Mouse (Mus musculus) lung, embryonic 15.5 days (tissue): ENCODE data around the gene Lgr5. TPM values are rescaled to one million over a fixed set of nuclear protein-coding genes. Genes with fewer than 3 reads are reported as not detected.

Experiments used
- ATAC-seq: fragments of 200-750 bp; cut with Nextera tagmentation; 2 replicates; pipeline ENCODE4 v1.8.0; 2017; ENCODE audit warnings: moderate number of reproducible peaks, borderline replicate concordance; ENCODE audit not compliant: low FRiP score, low TSS enrichment; ENCODE audit errors: extremely low read depth
- H3K27ac ChIP-seq: fragments of 300-500 bp; sonication (generic); 2 replicates; pipeline ENCODE4 v1.5.1; 2015; ENCODE audit warnings: moderate library complexity, mild to moderate bottlenecking, inconsistent platforms
- H3K27me3 ChIP-seq: fragments of 300-500 bp; sonication (generic); 2 replicates; pipeline ENCODE4 v1.6.1; 2015; ENCODE audit warnings: inconsistent platforms
- H3K36me3 ChIP-seq: fragments of 300-500 bp; sonication (generic); 2 replicates; pipeline ENCODE4 v1.6.1; 2015; ENCODE audit warnings: inconsistent platforms
- H3K4me1 ChIP-seq: fragments of 300-500 bp; sonication (generic); 2 replicates; pipeline ENCODE4 v1.6.1; 2015; ENCODE audit warnings: inconsistent platforms
- H3K4me2 ChIP-seq: fragments of 300-500 bp; sonication (generic); 2 replicates; pipeline ENCODE4 v1.6.1; 2015; ENCODE audit warnings: inconsistent platforms, mild to moderate bottlenecking, moderate library complexity
- H3K4me3 ChIP-seq: fragments of 300-500 bp; sonication (generic); 2 replicates; pipeline ENCODE4 v1.5.1; 2015; ENCODE audit warnings: mild to moderate bottlenecking, inconsistent platforms
- H3K9ac ChIP-seq: fragments of 300-500 bp; sonication (generic); 2 replicates; pipeline ENCODE4 v1.6.1; 2015; ENCODE audit warnings: inconsistent platforms
- H3K9me3 ChIP-seq: fragments of 300-500 bp; sonication (generic); 2 replicates; pipeline ENCODE4 v1.6.1; 2016; ENCODE audit warnings: inconsistent platforms
- WGBS: fragments of 180-500 bp; shearing (Covaris S2); methylation state at CpG from one replicate; pipeline ENCODE4 v1.1.7; 2015; 5-methylcytosine and 5-hydroxymethylcytosine counted together
- polyA plus RNA-seq: library from polyadenylated mRNA; unstranded; fragments of >200 nt; fragmentation: Nextera tagmentation; extraction: Ambion mirVana; gene quantifications from 2 replicates; pipeline ENCODE4 v1.2.1, GENCODE M21; 2015

Lgr5 gene
- polyA plus RNA-seq, 1 experiment from 2014 or later: 2.5 TPM

DNA sequence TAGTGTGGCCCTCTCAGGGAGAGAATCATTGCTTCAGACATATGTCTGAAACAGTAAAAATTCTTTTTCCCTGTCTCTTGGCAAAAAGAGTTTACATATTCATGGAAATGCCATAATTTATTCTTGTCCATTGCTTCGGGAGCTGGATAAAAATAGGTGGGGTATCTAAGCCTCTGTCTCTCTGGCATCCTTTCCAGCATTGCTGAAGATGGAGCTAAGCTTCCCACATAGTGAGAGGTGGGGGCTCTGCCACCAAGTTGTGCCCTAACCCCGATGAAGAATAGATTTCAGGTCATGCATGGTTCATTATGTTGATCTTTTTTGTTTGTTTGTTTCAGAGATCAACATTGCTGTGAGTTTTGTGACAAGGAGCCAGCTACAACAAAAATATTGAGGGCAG, 102.0 kb downstream of the Lgr5 start:
- Histone ChIP-seq H3K4me2 (no peak overlapping the region), H3K27me3 (no peaks in the 10 kb centered on the region), H3K4me1 (no peaks in the 10 kb centered on the region), H3K9me3 (no peaks in the 10 kb centered on the region), H3K36me3 (no peaks in the 10 kb centered on the region), H3K4me3 (no peak overlapping the region), H3K9ac (no peak overlapping the region), H3K27ac (no peak overlapping the region)
- ATAC-seq: no peak
- WGBS: 70% methylated on average over 2 of the region's 2 CpGs

DNA sequence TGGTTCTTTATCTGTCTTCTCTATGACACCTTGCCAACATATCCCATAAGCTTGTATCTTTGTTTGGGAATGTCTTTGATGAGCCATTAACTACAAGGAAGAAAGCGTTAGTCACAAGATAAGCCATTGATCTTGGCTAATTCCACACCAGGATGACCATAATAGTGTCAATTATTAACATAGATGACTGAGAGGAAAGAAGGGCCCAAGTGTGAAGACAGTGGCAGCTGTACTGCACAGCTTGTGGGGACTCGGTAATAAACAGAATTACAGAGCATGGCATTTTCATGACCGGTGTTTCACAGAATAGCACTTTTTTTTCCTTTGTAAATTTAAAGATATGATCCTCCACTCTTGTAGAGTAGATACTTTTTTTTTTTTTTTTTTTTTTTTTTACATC, 102.9 kb downstream of the Lgr5 start:
- ATAC-seq: no peak
- WGBS: 46% methylated on average over 3 of the region's 3 CpGs
- H3K36me3 ChIP-seq: no peaks in the 10 kb centered on the region
- H3K27me3 ChIP-seq: no peaks in the 10 kb centered on the region
- H3K27ac ChIP-seq: no peak overlapping the region
- no peak overlapping the region for H3K4me2 ChIP-seq
- no peaks in the 10 kb centered on the region for H3K4me1 ChIP-seq
- H3K9ac ChIP-seq: no peak overlapping the region
- H3K4me3 ChIP-seq: no peak overlapping the region
- H3K9me3 ChIP-seq: no peaks in the 10 kb centered on the region

DNA sequence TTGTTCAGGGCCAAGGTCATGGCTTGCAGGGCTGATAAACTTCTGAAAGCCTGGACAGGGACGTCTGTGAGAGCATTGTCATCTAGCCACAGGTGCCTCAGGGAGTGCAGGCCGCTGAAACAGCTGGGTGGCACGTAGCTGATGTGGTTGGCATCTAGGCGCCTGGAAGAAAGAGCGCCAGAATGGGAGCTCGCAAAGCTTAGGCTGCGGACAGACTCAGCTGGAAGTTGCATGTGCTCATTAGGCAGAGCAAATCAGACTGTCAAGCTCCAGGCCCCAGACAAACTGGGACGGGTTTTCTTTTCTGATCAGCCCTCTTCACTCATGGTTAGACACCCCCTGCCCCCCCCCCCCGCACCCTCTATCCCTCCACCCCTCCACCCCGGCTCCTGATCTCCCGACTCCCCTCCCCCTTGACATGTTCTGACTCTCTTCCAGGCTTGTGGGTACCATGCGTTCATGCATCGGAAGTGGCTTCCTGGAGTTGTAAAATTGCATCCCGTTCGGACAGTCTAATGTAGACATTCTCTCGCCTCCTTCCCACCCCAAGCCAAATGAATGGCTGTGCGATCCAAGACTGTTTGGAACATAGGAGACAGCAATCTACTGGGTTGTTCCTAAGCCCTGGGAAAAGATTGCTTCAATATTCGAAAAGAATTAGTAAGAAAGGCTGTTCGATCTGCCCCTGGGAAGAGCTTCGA, 109.0 kb downstream of the Lgr5 start:
- WGBS: 17% methylated on average over 19 of the region's 20 CpGs
- Histone ChIP-seq H3K9ac (no peak overlapping the region), H3K27ac (no peak overlapping the region), H3K4me1 (peaks cover 4% of the 10 kb centered on the region; the same call in 1 of the 2 replicates), H3K4me3 (peak overlapping the region; percentile 15; the same call in 1 of the 2 replicates), H3K4me2 (peak overlapping the region; percentile 52), H3K27me3 (no peaks in the 10 kb centered on the region), H3K9me3 (no peaks in the 10 kb centered on the region), H3K36me3 (no peaks in the 10 kb centered on the region)
- ATAC-seq: peak; percentile 64; the same call in 1 of the 2 replicates

DNA sequence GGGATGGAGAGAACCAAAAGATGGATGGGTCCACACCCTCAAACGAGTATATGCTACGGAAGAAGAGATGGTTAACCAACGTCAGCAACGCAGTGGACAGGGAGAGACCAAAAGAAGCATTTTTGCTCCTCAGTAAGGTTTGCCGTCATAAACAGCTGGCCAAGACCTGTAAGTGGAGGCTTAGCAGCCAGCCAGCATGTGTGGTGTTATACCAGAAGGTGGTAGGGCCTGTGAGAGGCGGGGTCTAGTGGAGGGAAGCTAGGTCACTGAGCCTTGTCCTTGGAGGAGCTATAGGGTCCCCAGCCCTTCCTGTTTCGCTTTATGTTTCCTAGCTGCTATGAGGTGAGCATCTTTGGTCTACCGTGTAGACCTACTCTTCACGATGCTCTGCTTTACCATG, 111.1 kb downstream of the Lgr5 start:
- Histone ChIP-seq H3K9me3 (no peaks in the 10 kb centered on the region), H3K4me3 (no peak overlapping the region), H3K4me2 (no peak overlapping the region), H3K36me3 (no peaks in the 10 kb centered on the region), H3K27me3 (no peaks in the 10 kb centered on the region), H3K9ac (no peak overlapping the region), H3K4me1 (peaks cover 4% of the 10 kb centered on the region; the same call in 1 of the 2 replicates), H3K27ac (no peak overlapping the region)
- whole genome bisulfite sequencing: 85% methylated on average over 9 of the region's 9 CpGs
- no peak; the same call in 1 of the 2 replicates for ATAC-seq

DNA sequence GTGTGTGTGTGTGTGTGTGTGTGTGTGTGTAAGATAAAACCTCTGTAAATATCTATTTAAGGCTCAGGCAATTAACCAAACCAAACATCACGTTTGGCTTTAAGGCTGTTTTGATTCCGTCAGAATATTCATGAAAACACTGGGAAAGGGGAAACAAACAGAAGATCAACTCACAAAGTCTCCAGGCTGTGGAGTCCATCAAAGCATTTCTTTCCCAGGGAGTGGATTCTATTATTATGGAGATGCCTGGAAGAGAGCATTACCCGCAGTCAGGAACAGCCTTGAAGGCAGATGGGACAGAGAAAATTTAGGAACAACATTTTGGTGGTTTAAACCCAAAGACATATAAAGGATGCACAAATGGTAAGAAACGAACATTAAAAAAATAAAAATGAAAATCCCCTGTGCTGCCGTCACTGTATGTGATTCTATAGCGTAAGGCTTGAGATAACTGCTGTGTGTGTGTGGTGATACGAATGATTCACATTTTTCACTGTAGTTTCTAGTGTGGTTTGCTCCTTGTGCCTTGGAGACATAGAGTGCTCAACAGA, 112.5 kb downstream of the Lgr5 start:
- no peak overlapping the region for H3K4me2 ChIP-seq
- H3K36me3 ChIP-seq: no peaks in the 10 kb centered on the region
- 70% methylated on average over 7 of the region's 7 CpGs for WGBS
- no peaks in the 10 kb centered on the region for H3K27me3 ChIP-seq
- no peak overlapping the region for H3K4me3 ChIP-seq
- H3K27ac ChIP-seq: no peak overlapping the region
- no peak overlapping the region for H3K9ac ChIP-seq
- H3K9me3 ChIP-seq: no peaks in the 10 kb centered on the region
- peaks cover 4% of the 10 kb centered on the region; the same call in 1 of the 2 replicates for H3K4me1 ChIP-seq
- no peak for ATAC-seq

DNA sequence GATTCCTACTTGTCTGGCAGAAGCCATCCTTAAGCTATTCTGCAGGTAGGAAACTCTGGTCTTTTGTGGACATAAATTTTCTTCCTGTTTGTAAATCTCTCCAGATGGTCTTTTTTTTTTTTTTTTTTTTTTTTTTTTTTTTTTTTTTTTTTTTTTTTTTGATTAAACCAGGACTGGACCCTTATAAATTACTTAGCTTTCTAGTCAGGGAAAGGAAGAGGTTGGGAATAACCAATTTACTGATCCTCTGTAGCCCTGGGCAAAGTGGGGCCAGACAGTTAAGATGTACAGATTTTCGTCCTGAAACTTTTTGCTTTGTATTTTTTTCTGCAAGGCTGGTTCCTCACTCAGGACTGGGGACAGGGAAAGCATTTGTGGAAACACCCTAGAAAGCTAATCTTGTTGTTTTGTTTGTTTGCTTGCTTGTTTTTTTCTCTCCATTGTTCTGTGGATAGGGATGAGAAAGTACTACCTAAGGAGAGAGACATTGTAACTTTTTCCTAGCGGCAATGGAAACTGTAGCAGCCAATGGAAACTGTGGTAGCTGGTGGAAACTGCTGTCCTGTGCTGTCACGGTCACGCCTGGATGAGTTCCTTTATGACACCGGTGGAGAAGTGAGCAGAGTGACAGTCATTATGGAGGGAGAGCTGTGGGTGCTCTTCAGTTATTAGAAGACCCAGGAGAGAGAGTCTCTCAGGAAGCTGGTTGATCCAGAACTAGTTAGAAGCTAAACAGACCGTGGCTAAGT, 114.2 kb downstream of the Lgr5 start:
- no peak overlapping the region for H3K9ac ChIP-seq
- H3K27ac ChIP-seq: no peak overlapping the region
- peaks cover 5% of the 10 kb centered on the region; the same call in 1 of the 2 replicates for H3K4me1 ChIP-seq
- no peaks in the 10 kb centered on the region for H3K36me3 ChIP-seq
- no peaks in the 10 kb centered on the region for H3K9me3 ChIP-seq
- no peaks in the 10 kb centered on the region for H3K27me3 ChIP-seq
- no peak for ATAC-seq
- no peak overlapping the region for H3K4me3 ChIP-seq
- H3K4me2 ChIP-seq: no peak overlapping the region
- WGBS: 85% methylated on average over 6 of the region's 6 CpGs

DNA sequence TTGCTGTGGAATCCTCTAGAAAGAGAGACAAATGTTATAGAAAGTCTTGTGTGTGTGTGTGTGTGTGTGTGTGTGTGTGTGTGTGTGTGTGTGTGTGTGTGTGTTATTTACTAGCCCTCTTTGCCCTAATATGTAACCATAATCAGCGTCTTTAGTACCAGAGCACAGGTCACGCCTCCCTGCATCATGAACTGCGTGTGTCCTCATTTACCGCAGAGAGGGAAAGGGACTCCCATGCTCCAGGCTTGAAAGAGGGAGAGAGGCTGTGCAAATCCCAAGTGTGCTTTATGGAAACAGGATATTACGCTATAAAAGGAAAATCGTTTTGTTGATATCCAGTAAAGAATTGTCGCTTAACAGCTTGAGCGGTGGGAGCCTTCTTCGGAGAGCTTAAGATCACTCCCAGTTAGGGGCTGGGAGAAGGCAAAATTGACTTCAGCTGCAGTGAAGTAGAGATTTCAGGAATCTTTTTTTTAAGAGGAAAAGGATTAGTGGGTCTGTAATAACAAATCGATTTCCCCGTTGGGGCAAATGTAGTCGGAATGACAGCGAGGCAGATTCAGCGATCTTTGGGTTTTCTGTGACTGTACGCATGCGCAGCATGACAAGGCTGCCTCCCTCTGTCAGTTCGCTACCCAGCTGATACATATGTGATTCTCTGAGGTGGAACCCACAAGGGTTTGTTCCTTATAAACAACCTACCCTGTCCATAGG, 116.8 kb downstream of the Lgr5 start:
- H3K36me3 ChIP-seq: no peaks in the 10 kb centered on the region
- no peak overlapping the region for H3K27ac ChIP-seq
- no peaks in the 10 kb centered on the region for H3K9me3 ChIP-seq
- no peak; the same call in 1 of the 2 replicates for ATAC-seq
- peak overlapping the region; percentile 26 for H3K4me3 ChIP-seq
- 45% methylated on average over 17 of the region's 17 CpGs for WGBS
- peak overlapping the region; percentile 13; the same call in 1 of the 2 replicates for H3K9ac ChIP-seq
- H3K4me1 ChIP-seq: 0 out of 2 replicates have a peak, but pooled peaks cover 3% of the 10 kb centered on the region
- H3K27me3 ChIP-seq: no peaks in the 10 kb centered on the region
- peak overlapping the region; percentile 45 for H3K4me2 ChIP-seq

DNA sequence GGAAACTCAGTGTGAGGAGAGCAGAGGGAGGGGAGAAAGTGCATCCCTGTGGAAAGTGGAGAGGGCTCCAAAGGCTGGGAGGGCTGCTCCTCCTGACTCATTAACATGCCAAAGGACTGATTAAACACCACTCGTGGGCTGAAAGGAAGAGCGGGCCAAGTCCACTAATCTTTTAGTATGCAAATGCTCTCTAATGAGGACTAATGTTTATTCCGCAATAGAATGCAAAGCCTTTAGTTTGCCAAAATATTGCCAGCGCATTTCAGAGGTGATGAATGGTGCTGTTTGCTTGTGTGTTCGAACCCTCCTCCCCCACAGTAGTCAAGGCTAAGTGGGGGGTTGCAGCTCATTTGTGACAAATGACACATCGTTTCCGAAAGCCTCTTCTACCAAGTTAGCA, 118.5 kb downstream of the Lgr5 start:
- H3K9me3 ChIP-seq: no peaks in the 10 kb centered on the region
- no peak overlapping the region for H3K9ac ChIP-seq
- WGBS: 28% methylated on average over 7 of the region's 7 CpGs
- no peak for ATAC-seq
- H3K27me3 ChIP-seq: no peaks in the 10 kb centered on the region
- 0 out of 2 replicates have a peak, but pooled peaks cover 3% of the 10 kb centered on the region for H3K4me1 ChIP-seq
- H3K4me3 ChIP-seq: no peak overlapping the region
- H3K36me3 ChIP-seq: no peaks in the 10 kb centered on the region
- H3K4me2 ChIP-seq: no peak overlapping the region
- H3K27ac ChIP-seq: no peak overlapping the region

DNA sequence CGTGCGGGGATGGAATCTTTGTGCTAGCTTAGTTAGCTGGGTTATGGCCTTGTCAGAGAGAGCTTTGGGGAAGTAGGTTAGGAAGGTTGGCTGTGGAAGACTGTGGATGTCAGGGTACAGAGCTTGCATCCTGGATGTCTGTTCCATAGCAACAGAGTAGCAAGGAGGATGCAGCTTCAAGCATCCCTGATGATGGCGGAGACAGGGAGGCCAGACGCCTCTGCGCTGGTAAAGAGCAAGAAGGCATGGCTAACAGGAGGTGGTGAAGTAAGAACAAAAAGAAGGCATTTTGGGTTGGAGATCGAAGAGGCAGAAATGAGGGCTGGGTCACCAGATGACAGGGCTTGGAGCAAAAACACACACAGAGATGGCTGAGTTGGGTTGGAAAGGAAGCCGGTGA, 118.9 kb downstream of the Lgr5 start:
- no peak for ATAC-seq
- Histone ChIP-seq H3K4me1 (0 out of 2 replicates have a peak, but pooled peaks cover 3% of the 10 kb centered on the region), H3K36me3 (no peaks in the 10 kb centered on the region), H3K9me3 (no peaks in the 10 kb centered on the region), H3K9ac (no peak overlapping the region), H3K4me3 (no peak overlapping the region), H3K27me3 (no peaks in the 10 kb centered on the region), H3K27ac (no peak overlapping the region), H3K4me2 (no peak overlapping the region)
- WGBS: 60% methylated on average over 7 of the region's 7 CpGs

DNA sequence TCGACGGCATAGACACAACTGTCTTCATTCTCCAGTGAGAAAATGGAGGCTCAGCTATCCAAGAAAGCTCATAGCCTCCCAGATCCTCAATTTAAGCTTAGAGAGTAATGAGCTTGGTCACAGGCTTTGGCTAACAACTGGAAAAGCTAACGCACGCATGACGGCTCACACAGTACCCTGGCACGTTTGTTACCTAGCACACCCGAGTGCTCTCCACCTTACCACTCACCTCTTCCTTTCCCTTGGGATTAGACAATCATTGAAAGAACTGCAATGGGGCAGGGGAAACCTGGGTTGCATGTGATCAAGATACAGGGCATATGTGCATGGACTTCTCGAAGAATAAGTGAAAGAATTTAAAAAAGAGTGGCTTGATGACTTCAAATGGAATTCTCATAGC, 119.6 kb downstream of the Lgr5 start:
- ATAC-seq: no peak
- WGBS: 88% methylated on average over 8 of the region's 8 CpGs
- H3K4me3 ChIP-seq: no peak overlapping the region

DNA sequence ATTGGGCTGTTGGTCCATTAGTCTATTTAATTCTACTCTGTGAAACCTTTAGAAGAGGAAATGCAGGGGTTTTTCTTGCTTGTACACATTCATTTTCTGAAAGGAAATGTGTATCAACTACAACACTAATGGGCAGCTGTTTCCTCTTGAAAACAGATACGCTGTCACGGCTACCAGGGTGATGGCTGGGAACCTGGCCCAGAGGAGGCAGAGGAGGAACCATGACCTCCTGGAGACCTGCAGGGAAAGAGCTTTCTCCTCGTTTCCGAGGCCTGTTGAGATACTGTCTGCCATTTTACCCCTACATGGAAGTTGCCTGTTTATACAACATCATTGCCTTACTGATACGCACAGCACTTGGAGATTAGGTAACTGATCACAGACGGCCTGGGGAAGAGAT, 121.8 kb downstream of the Lgr5 start:
- WGBS: 42% methylated on average over 6 of the region's 6 CpGs
- H3K27ac ChIP-seq: no peak overlapping the region
- H3K4me2 ChIP-seq: no peak overlapping the region
- no peak overlapping the region for H3K9ac ChIP-seq
- H3K27me3 ChIP-seq: no peaks in the 10 kb centered on the region
- no peaks in the 10 kb centered on the region for H3K36me3 ChIP-seq
- 0 out of 2 replicates have a peak, but pooled peaks cover 7% of the 10 kb centered on the region for H3K4me1 ChIP-seq
- no peak for ATAC-seq
- no peaks in the 10 kb centered on the region for H3K9me3 ChIP-seq
- no peak overlapping the region for H3K4me3 ChIP-seq

More for the DNA sequence above, 119.6 kb downstream of the Lgr5 start:
- H3K4me2 ChIP-seq: no peak overlapping the region
- H3K4me1 ChIP-seq: 0 out of 2 replicates have a peak, but pooled peaks cover 3% of the 10 kb centered on the region
- no peaks in the 10 kb centered on the region for H3K9me3 ChIP-seq
- no peak overlapping the region for H3K9ac ChIP-seq
- no peak overlapping the region for H3K27ac ChIP-seq
- no peaks in the 10 kb centered on the region for H3K36me3 ChIP-seq
- H3K27me3 ChIP-seq: no peaks in the 10 kb centered on the region
